Comparison of ENCODE assay signal across 10 mouse cellular contexts in the genomic region with DNA sequence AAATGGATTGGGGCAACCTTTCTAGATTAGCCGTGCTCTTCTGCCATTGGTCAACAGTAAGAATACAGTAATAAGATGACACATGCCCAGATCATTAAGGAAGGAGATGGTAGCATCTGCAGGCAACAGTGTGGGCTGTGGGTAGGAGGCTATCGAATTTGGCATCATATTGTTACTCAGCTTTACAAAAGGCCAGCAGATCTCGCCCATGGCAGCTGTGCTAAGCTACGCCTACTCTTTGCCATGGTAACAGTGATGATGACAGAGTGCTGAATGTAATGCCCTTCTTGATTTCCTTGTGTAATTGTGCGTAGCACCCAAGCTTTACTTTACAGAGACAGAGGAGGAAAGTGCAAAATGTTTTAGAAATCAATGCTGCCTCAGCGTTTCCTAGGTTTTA.
DNase-seq lines count a peak whose midpoint lies in the region; ATAC-seq and TF ChIP-seq lines count a peak whose summit lies in the region.
"Had no signal": no experiment of that assay in that cellular context is flagged by ENCODE, and none has a peak within 500 bp of the region (broad histone marks: within the 10 kb centered on the region; RNA-seq: fewer than 3 reads in every experiment).

No protein-coding gene starts in this region.

- peak; percentile 89 for ATAC-seq in hindbrain, embryonic 11.5 days (ENCODE audit: low FRiP score)
- ATAC-seq in forebrain, embryonic 13.5 days = peak; percentile 86
- ATAC-seq in midbrain, embryonic 16.5 days = peak; percentile 48; the same call in 1 of the 2 replicates

- TF ChIP-seq POLR2A in lung, adult 2 months (IDR thresholded peaks at IDR 0.05; ENCODE audit: borderline replicate concordance, extremely low read depth, low read depth, low read length) = no peak

- no peaks in the 10 kb centered on the region for H3K27me3 ChIP-seq in hindbrain, embryonic 11.5 days (ENCODE audit: control insufficient read depth, insufficient read depth, low read length)
- no peaks in the 10 kb centered on the region for H3K27me3 ChIP-seq in hindbrain, embryonic 10.5 days (ENCODE audit: insufficient read depth, poor library complexity, severe bottlenecking)
- H3K27me3 ChIP-seq in forebrain, embryonic 13.5 days = no peaks in the 10 kb centered on the region
- H3K27me3 ChIP-seq in midbrain, embryonic 16.5 days (ENCODE audit: control insufficient read depth, insufficient read depth, low read depth, low read length) = no peaks in the 10 kb centered on the region

- H3K4me2 ChIP-seq in hindbrain, embryonic 11.5 days (replicated peaks; ENCODE audit: low read depth, low read length) = no peak overlapping the region
- no peak overlapping the region for H3K4me2 ChIP-seq in forebrain, embryonic 13.5 days
- no peak overlapping the region for H3K4me2 ChIP-seq in midbrain, embryonic 16.5 days (ENCODE audit: low read length)

- WGBS in hindbrain, embryonic 11.5 days = 61% methylated on average over 6 of the region's 6 CpGs
- WGBS in hindbrain, embryonic 10.5 days = 76% methylated on average over 6 of the region's 6 CpGs
- 64% methylated on average over 6 of the region's 6 CpGs for WGBS in forebrain, embryonic 13.5 days
- 60% methylated on average over 6 of the region's 6 CpGs for WGBS in midbrain, embryonic 16.5 days
- WGBS in lung, adult 2 months = 97% methylated on average over 6 of the region's 6 CpGs

- DNase-seq in hindbrain, embryonic 11.5 days (ENCODE audit: low spot score) = peak; percentile 65
- no peak for DNase-seq in hindbrain, embryonic 10.5 days (ENCODE audit: low spot score)
- DNase-seq in layer of hippocampus, adult 2 months (ENCODE audit: low spot score in 2 of 2) = peak; percentile 52 to 81
- no peak for DNase-seq in lung, adult 2 months
- DNase-seq in cerebellum, adult 11 months = no peak
- no peak for DNase-seq in natural killer cell, adult 2 months (ENCODE audit: low spot score in 2 of 2)
- DNase-seq: lung, postnatal 10 days; thymus, adult 2 months had no signal

- no peak overlapping the region for H3K4me3 ChIP-seq in hindbrain, embryonic 11.5 days (ENCODE audit: low read depth, low read length)
- no peak overlapping the region for H3K4me3 ChIP-seq in hindbrain, embryonic 10.5 days
- H3K4me3 ChIP-seq in forebrain, embryonic 13.5 days = no peak overlapping the region
- no peak overlapping the region for H3K4me3 ChIP-seq in layer of hippocampus, adult 2 months
- no peak overlapping the region for H3K4me3 ChIP-seq in midbrain, embryonic 16.5 days (ENCODE audit: low read depth, low read length)
- no peak overlapping the region for H3K4me3 ChIP-seq in lung, adult 2 months (replicated peaks; ENCODE audit: extremely low read depth, low read depth, low read length)

- no peak overlapping the region for H3K9ac ChIP-seq in hindbrain, embryonic 11.5 days (ENCODE audit: low read depth, low read length)
- no peak overlapping the region for H3K9ac ChIP-seq in forebrain, embryonic 13.5 days
- no peak overlapping the region for H3K9ac ChIP-seq in midbrain, embryonic 16.5 days (ENCODE audit: low read depth, low read length)

- no peak for TF ChIP-seq CTCF in layer of hippocampus, adult 2 months (conservative IDR thresholded peaks at IDR 0.05)
- TF ChIP-seq CTCF in lung, adult 2 months (IDR thresholded peaks at IDR 0.05; ENCODE audit: insufficient read depth, low read length) = no peak

- H3K4me1 ChIP-seq in hindbrain, embryonic 11.5 days (replicated peaks; ENCODE audit: control insufficient read depth, insufficient read depth, low read length) = no peaks in the 10 kb centered on the region; the same call in 1 of the 2 replicates
- H3K4me1 ChIP-seq in hindbrain, embryonic 10.5 days (replicated peaks) = peaks cover 5% of the 10 kb centered on the region
- H3K4me1 ChIP-seq in forebrain, embryonic 13.5 days = peaks cover 11% of the 10 kb centered on the region
- no peaks in the 10 kb centered on the region for H3K4me1 ChIP-seq in midbrain, embryonic 16.5 days (ENCODE audit: control insufficient read depth, insufficient read depth, low read length)
- H3K4me1 ChIP-seq in lung, adult 2 months (ENCODE audit: control insufficient read depth, insufficient read depth, low read length) = no peaks in the 10 kb centered on the region

- H3K27ac ChIP-seq in hindbrain, embryonic 11.5 days (ENCODE audit: low read depth, low read length) = 0 out of 2 replicates have a peak overlapping the region, but pooled peaks have one; percentile 14
- no peak overlapping the region; the same call in 1 of the 2 replicates for H3K27ac ChIP-seq in hindbrain, embryonic 10.5 days
- no peak overlapping the region for H3K27ac ChIP-seq in forebrain, embryonic 13.5 days
- H3K27ac ChIP-seq in layer of hippocampus, adult 2 months = peak overlapping the region; percentile 81
- H3K27ac ChIP-seq in midbrain, embryonic 16.5 days (ENCODE audit: low read length) = no peak overlapping the region

- no peaks in the 10 kb centered on the region for H3K9me3 ChIP-seq in hindbrain, embryonic 11.5 days (ENCODE audit: control insufficient read depth, low read length)
- H3K9me3 ChIP-seq in hindbrain, embryonic 10.5 days = no peaks in the 10 kb centered on the region
- H3K9me3 ChIP-seq in forebrain, embryonic 13.5 days (replicated peaks) = no peaks in the 10 kb centered on the region
- no peaks in the 10 kb centered on the region for H3K9me3 ChIP-seq in midbrain, embryonic 16.5 days (replicated peaks; ENCODE audit: control insufficient read depth, low read length, poor library complexity, severe bottlenecking)

- H3K36me3 ChIP-seq in hindbrain, embryonic 11.5 days (ENCODE audit: control insufficient read depth, insufficient read depth, low read length) = no peaks in the 10 kb centered on the region
- no peaks in the 10 kb centered on the region for H3K36me3 ChIP-seq in hindbrain, embryonic 10.5 days
- H3K36me3 ChIP-seq in forebrain, embryonic 13.5 days (ENCODE audit: poor library complexity, severe bottlenecking) = peaks cover 5% of the 10 kb centered on the region; the same call in 1 of the 2 replicates
- H3K36me3 ChIP-seq in midbrain, embryonic 16.5 days (ENCODE audit: control insufficient read depth, insufficient read depth, low read length) = no peaks in the 10 kb centered on the region

Comparison
In these comparisons a context has a peak if more than half of its experiments do, and no peak if none do; other contexts are left out.
1. DNase-seq: peak in hindbrain, embryonic 11.5 days (single experiment) and layer of hippocampus, adult 2 months (2 of 2); none in hindbrain, embryonic 10.5 days (single experiment), lung, adult 2 months (single experiment), cerebellum, adult 11 months (single experiment) and natural killer cell, adult 2 months (0 of 2).
2. H3K27ac ChIP-seq: peak in hindbrain, embryonic 11.5 days (single experiment) and layer of hippocampus, adult 2 months (single experiment); none in hindbrain, embryonic 10.5 days (single experiment), forebrain, embryonic 13.5 days (single experiment) and midbrain, embryonic 16.5 days (single experiment).
3. Peak in every context shown above with its lines, with median percentiles within 50 percentile points of each other: ATAC-seq.